Mouse (Mus musculus): Measurements from ENCODE around the gene 6030458C11Rik.
A peak's percentile ranks its signal among the peaks of the same experiment; 100 is the strongest.

The 6030458C11Rik gene

GRCm38 (mm10) chr15:12824197-12824952 is at the start of gene 6030458C11Rik, which contains the start of gene Drosha:
6030458C11Rik (minus strand) TSS chr15:12824649.
Drosha (plus strand) TSS chr15:12824815.
- DNase-seq (ENCODE audit: low read depth, low spot score): peak; percentile 98

GRCm38 (mm10) chr15:12867269-12867668 is 42.8 kb upstream of the 6030458C11Rik start:
- DNase-seq (ENCODE audit: low read depth, low spot score): no peak

GRCm38 (mm10) chr15:12865595-12866314 is 41.3 kb upstream of the 6030458C11Rik start:
- no peak for DNase-seq (ENCODE audit: low read depth, low spot score)

GRCm38 (mm10) chr15:12863669-12864068 is 39.2 kb upstream of the 6030458C11Rik start:
- no peak for DNase-seq (ENCODE audit: low read depth, low spot score)

- DNase-seq (ENCODE audit: low read depth, low spot score): no peak
Measured at GRCm38 (mm10) chr15:12862061-12862460, 37.6 kb upstream of the 6030458C11Rik start.

GRCm38 (mm10) chr15:12858645-12859044 is 34.2 kb upstream of the 6030458C11Rik start:
- DNase-seq (ENCODE audit: low read depth, low spot score): no peak

GRCm38 (mm10) chr15:12857840-12858516 is 33.5 kb upstream of the 6030458C11Rik start:
- DNase-seq (ENCODE audit: low read depth, low spot score): no peak

GRCm38 (mm10) chr15:12856780-12857179 is 32.3 kb upstream of the 6030458C11Rik start:
- DNase-seq (ENCODE audit: low read depth, low spot score): no peak

- DNase-seq (ENCODE audit: low read depth, low spot score): no peak
Measured at GRCm38 (mm10) chr15:12853471-12853870, 29.0 kb upstream of the 6030458C11Rik start.

- DNase-seq (ENCODE audit: low read depth, low spot score): no peak
Measured at GRCm38 (mm10) chr15:12849373-12849772, 24.9 kb upstream of the 6030458C11Rik start.

- DNase-seq (ENCODE audit: low read depth, low spot score): peak; percentile 13
Measured at GRCm38 (mm10) chr15:12848196-12848975, 23.9 kb upstream of the 6030458C11Rik start.

- DNase-seq (ENCODE audit: low read depth, low spot score): no peak
Measured at GRCm38 (mm10) chr15:12842833-12843232, 18.4 kb upstream of the 6030458C11Rik start.

GRCm38 (mm10) chr15:12840737-12841136 is 16.3 kb upstream of the 6030458C11Rik start:
- no peak for DNase-seq (ENCODE audit: low read depth, low spot score)

GRCm38 (mm10) chr15:12834231-12834630 is 9.8 kb upstream of the 6030458C11Rik start:
- no peak for DNase-seq (ENCODE audit: low read depth, low spot score)

GRCm38 (mm10) chr15:12833385-12833784 is 8.9 kb upstream of the 6030458C11Rik start:
- DNase-seq (ENCODE audit: low read depth, low spot score): no peak

- DNase-seq (ENCODE audit: low read depth, low spot score): no peak
Measured at GRCm38 (mm10) chr15:12832599-12832998, 8.2 kb upstream of the 6030458C11Rik start.

- no peak for DNase-seq (ENCODE audit: low read depth, low spot score)
Measured at GRCm38 (mm10) chr15:12829878-12830277, 5.4 kb upstream of the 6030458C11Rik start.

GRCm38 (mm10) chr15:12825408-12825807 is 959 bp upstream of the 6030458C11Rik start:
- no peak for DNase-seq (ENCODE audit: low read depth, low spot score)

GRCm38 (mm10) chr15:12824965-12825364 is 516 bp upstream of the 6030458C11Rik start:
- DNase-seq (ENCODE audit: low read depth, low spot score): no peak

GRCm38 (mm10) chr15:12823455-12824119 is 862 bp downstream of the 6030458C11Rik start:
- DNase-seq (ENCODE audit: low read depth, low spot score): no peak

Data from skeletal muscle tissue, adult 2 months (tissue).